Mouse (Mus musculus) liver, embryonic 11.5 days (tissue): Measurements from ENCODE around the gene Cox4i1. TPM values are rescaled to one million over a fixed set of nuclear protein-coding genes. Genes with fewer than 3 reads are reported as not detected.

ENCODE experiments used
- ATAC-seq: fragments of 200-750 bp; cut with Nextera tagmentation; replicated peaks from 2 replicates; pipeline ENCODE4 v1.8.0; 2017; ENCODE audit warnings: moderate number of reproducible peaks, mild to moderate bottlenecking, moderate TSS enrichment, moderate library complexity; ENCODE audit not compliant: low FRiP score
- DNase-seq: peaks from one replicate; pipeline ENCODE4 v3.0.0-alpha.2; 2017; ENCODE audit warnings: low spot score
- H3K27ac ChIP-seq: fragments of 300-500 bp; sonication (generic); 2 replicates; pipeline ENCODE4 v1.5.1; 2014; ENCODE audit warnings: mild to moderate bottlenecking, low read depth, low read length, control low read depth
- H3K27me3 ChIP-seq: fragments of 300-500 bp; sonication (generic); replicated peaks from 2 replicates; pipeline ENCODE4 v1.6.1; 2014; ENCODE audit warnings: low read length, mixed read lengths; ENCODE audit not compliant: control insufficient read depth, insufficient read depth
- H3K36me3 ChIP-seq: fragments of 300-500 bp; sonication (generic); 2 replicates; pipeline ENCODE4 v1.6.1; 2014; ENCODE audit warnings: mild to moderate bottlenecking, low read length, moderate library complexity, mixed read lengths; ENCODE audit not compliant: control insufficient read depth, insufficient read depth
- H3K4me1 ChIP-seq: fragments of 300-500 bp; sonication (generic); replicated peaks from 2 replicates; pipeline ENCODE4 v1.6.1; 2014; ENCODE audit warnings: low read length, mixed read lengths; ENCODE audit not compliant: control insufficient read depth, insufficient read depth
- H3K4me2 ChIP-seq: fragments of 300-500 bp; sonication (generic); 2 replicates; pipeline ENCODE4 v1.6.1; 2014; ENCODE audit warnings: mild to moderate bottlenecking, control low read depth, moderate library complexity
- H3K4me3 ChIP-seq: fragments of 300-500 bp; sonication (generic); 2 replicates; pipeline ENCODE4 v1.5.1; 2014; ENCODE audit warnings: low read depth, low read length, control low read depth
- H3K9ac ChIP-seq: fragments of 300-500 bp; sonication (generic); 2 replicates; pipeline ENCODE4 v1.6.1; 2014; ENCODE audit warnings: low read depth, low read length, control low read depth
- H3K9me3 ChIP-seq: fragments of 300-500 bp; sonication (generic); 2 replicates; pipeline ENCODE4 v1.6.1; 2016; ENCODE audit warnings: low read length, inconsistent platforms, mixed read lengths; ENCODE audit not compliant: control insufficient read depth
- WGBS: fragments of 180-500 bp; shearing (Covaris S2); extraction: QIAGEN DNeasy Blood & Tissue Kit; methylation state at CpG from one replicate; pipeline ENCODE4 v1.1.7; 2014; 5-methylcytosine and 5-hydroxymethylcytosine counted together
- polyA plus RNA-seq: library from polyadenylated mRNA; unstranded; fragments of >200 nt; fragmentation: Nextera tagmentation; extraction: Ambion mirVana; gene quantifications from 2 replicates; pipeline ENCODE4 v1.2.1, GENCODE M21; 2014

Gene Cox4i1
- polyA plus RNA-seq, 1 experiment from 2014 or later = 1,118 TPM

DNA sequence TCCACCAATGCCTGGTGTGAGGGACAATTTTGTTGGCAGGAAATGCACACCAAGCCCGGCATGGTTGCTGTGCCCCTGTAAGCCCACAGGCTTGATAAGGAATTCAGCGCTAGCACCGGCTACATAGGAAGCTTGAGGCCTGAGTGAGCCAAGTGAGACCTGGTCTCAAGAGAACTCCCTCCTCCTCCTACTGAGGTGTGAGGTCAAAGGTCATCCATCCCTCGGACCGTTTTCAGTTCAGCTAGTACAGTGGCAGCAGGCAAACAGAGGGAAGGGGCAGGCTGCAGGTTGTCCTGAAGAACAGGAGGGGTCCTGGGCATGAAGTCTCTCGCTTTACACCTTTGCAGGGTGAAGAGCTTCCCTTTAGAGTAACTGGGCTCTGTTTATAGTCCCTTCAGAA lies 37.2 kb upstream of the Cox4i1 start:
- H3K27me3 ChIP-seq = peaks cover 49% of the 10 kb centered on the region

DNA sequence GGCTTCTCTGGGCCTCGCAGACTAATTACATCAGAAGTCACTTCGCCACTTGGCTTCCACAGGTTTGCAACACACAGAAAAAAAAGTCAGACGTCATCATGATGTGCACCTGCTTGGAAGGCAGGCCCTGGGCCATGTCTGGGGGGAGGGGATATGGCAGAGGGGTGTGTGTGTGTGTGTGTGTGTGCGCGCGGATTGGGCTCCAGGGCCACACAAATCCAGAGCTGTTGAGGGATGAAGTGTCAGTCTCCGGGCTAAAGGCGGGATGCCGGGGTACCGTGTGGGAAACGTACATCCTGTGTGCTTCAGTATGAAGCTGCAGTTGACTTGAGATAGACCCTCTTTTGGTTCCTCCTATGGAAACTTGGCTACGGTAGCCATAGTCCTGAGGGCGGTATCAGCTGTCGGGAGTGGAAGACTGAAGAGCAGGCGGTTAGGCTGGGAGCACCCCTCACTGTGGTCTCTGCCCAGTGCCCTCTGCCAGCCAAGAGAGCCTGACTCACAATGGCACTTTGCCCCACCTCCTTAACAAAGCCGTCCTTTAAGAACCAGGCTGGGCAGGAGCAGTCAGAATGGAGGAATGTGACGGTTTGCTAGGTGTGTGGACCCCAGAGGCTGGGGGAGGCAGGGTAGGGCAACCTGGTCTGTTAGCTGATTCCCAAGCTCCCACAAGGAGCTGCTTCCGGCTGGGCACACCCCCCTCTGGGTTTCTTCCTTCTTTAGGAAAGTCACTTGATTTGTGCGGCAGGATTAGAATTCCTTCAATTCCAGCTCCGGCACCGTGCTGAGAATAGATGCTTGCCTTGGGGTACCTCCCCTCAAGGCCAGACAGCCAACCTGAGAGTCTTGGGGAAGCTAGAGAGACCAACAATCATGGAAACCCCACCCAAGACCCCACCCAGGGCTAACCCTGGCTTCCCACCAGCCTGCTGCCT lies 36.3 kb upstream of the Cox4i1 start:
- peaks cover 8% of the 10 kb centered on the region for H3K4me1 ChIP-seq
- H3K9me3 ChIP-seq = peaks cover 2% of the 10 kb centered on the region; the same call in 1 of the 2 replicates
- no peak overlapping the region for H3K9ac ChIP-seq
- no peak overlapping the region for H3K4me2 ChIP-seq
- ATAC-seq = no peak
- H3K4me3 ChIP-seq = no peak overlapping the region
- WGBS = 79% methylated on average over 21 of the region's 21 CpGs
- no peaks in the 10 kb centered on the region for H3K36me3 ChIP-seq
- peaks cover 49% of the 10 kb centered on the region for H3K27me3 ChIP-seq
- DNase-seq = no peak
- no peak overlapping the region; the same call in 1 of the 2 replicates for H3K27ac ChIP-seq

More for the DNA sequence above, 37.2 kb upstream of the Cox4i1 start:
- peaks cover 2% of the 10 kb centered on the region; the same call in 1 of the 2 replicates for H3K9me3 ChIP-seq
- 34% methylated on average over 6 of the region's 6 CpGs for WGBS
- no peaks in the 10 kb centered on the region for H3K36me3 ChIP-seq
- DNase-seq (no peak), ATAC-seq (no peak)
- H3K9ac ChIP-seq = no peak overlapping the region
- H3K4me2 ChIP-seq = no peak overlapping the region
- H3K27ac ChIP-seq = no peak overlapping the region; the same call in 1 of the 2 replicates
- no peak overlapping the region for H3K4me3 ChIP-seq
- H3K4me1 ChIP-seq = peaks cover 8% of the 10 kb centered on the region

DNA sequence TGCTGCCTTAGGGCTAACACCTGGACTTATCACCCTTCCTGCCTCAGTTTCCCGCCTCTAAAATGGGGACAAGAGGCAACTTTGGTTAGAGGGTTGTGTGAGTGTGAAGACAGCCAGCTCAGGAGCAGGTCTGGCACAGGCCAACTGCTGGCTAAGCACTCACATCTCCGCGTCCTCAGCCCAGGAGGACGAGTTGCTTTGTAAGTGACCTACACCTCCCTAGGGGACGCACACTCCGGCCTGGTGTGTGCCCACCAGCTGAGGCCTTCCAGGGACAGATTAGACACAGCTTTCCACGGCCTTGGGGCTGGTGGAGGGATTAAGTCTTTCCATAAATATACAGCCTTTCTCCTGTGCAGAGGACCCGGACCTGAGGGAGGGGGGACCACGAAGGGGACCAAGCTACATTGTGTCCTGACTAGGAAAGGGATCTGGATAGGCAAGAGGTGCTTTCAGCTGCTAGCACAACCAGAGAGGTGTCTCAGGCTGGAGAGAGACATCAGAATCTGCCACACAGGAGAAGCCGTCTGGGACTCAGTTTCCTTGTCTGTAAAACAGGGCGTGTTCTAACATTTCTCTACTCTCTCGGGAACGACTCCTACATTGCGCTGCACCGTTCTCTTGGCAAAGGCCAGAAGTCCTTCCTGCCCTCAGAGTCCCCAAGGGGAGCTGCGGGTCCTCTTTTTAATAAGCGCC lies 34.9 kb upstream of the Cox4i1 start:
- Histone ChIP-seq H3K27me3 (peaks cover 49% of the 10 kb centered on the region), H3K4me3 (peak overlapping the region; percentile 56), H3K9me3 (peaks cover 2% of the 10 kb centered on the region; the same call in 1 of the 2 replicates), H3K4me2 (peak overlapping the region; percentile 99), H3K27ac (no peak overlapping the region), H3K4me1 (peaks cover 8% of the 10 kb centered on the region), H3K9ac (no peak overlapping the region; the same call in 1 of the 2 replicates), H3K36me3 (no peaks in the 10 kb centered on the region)
- ATAC-seq (no peak), DNase-seq (no peak)
- WGBS = 44% methylated on average over 17 of the region's 17 CpGs

DNA sequence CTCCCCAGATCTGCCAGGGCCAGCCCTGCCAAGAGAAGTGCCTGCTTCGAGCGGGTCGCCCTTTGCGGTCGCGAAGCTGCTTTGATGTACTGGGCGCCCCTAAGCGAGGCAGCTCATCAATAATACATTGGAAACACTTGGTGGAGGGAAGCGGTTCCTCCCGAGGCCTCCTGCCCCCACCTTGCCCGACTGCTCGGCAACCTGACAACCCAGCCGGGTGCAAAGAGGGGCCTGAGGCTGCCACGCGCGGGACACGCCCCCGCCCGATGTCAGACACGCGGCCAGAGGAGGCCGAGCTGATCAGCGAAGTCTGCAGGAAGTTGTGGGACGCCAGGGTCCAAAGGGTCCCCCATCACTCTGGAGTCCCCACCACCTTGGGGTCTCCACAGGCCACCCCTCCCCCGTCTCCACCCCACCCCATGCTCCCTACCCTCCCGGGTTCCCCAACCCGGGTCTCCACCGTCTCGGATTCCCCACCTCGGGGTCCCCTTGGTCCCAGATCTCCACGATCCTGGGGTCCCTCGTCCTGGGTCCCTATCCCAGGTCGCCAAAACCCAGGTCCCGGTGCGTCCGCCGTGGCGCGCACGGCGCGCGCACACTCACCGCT lies 34.3 kb upstream of the Cox4i1 start:
- no peak overlapping the region for H3K27ac ChIP-seq
- peak; percentile 46 for DNase-seq

DNA sequence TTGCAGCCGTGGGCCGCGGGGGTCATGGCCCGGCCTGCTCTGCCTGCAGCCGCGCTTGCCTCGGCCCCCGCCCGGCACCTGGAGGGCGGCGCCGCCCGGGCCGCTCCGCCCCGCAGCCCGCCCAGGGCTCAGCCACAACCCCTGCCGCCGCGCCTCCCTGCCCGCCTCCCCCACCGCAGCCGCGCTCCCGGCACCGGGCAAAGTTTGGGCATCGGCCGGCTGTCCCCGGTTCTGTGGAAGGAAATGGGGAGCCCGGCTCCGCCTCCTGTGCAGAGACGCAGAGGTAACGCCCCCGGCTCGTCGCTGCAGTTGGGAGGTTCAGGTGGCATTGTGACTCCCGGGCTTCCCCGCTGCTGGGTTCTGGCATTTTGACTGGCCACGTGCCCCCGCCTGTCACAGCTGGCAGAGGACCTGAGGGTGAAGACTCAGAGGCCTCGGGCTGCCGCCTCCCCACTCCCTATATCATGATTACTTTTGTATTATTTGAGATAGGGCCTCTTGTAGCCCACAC lies 33.6 kb upstream of the Cox4i1 start:
- Histone ChIP-seq H3K4me3 (peak overlapping the region; percentile 56), H3K4me2 (peak overlapping the region; percentile 99), H3K9me3 (peaks cover 2% of the 10 kb centered on the region; the same call in 1 of the 2 replicates), H3K4me1 (peaks cover 8% of the 10 kb centered on the region), H3K36me3 (no peaks in the 10 kb centered on the region), H3K9ac (peak overlapping the region; percentile 50), H3K27ac (no peak overlapping the region), H3K27me3 (peaks cover 49% of the 10 kb centered on the region)
- under 1% methylated on average over 41 of the region's 42 CpGs for WGBS
- ATAC-seq = peak; percentile 73
- peak; percentile 63 for DNase-seq

More for the DNA sequence above, 34.3 kb upstream of the Cox4i1 start:
- H3K9ac ChIP-seq = peak overlapping the region; percentile 50
- no peaks in the 10 kb centered on the region for H3K36me3 ChIP-seq
- 2% methylated on average over 43 of the region's 44 CpGs for whole genome bisulfite sequencing
- peak; percentile 30; the same call in 1 of the 2 replicates for ATAC-seq
- H3K4me3 ChIP-seq = peak overlapping the region; percentile 56
- peaks cover 49% of the 10 kb centered on the region for H3K27me3 ChIP-seq
- peaks cover 8% of the 10 kb centered on the region for H3K4me1 ChIP-seq
- H3K4me2 ChIP-seq = peak overlapping the region; percentile 99
- peaks cover 2% of the 10 kb centered on the region; the same call in 1 of the 2 replicates for H3K9me3 ChIP-seq

DNA sequence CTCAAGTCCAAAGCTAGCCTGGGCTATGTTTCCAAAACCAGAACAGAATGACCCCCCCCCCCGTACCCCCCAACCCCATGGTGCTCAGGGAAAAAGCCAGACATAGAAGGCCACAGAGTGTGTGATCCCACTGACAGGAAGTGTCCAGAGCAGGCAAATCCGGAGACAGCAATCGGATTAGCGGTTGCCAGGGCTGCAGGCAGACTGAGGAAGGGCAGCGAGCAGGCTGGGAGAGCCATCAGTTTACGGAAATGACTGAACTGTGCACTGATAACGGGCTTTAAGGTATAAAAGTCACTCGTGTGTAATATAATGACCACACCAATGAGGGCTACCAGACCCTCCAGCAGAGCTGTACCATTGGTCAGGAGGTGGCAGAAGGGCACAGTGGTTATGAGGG lies 26.8 kb upstream of the Cox4i1 start:
- H3K9ac ChIP-seq = no peak overlapping the region
- H3K4me2 ChIP-seq = no peak overlapping the region
- H3K27ac ChIP-seq = no peak overlapping the region
- peaks cover 3% of the 10 kb centered on the region; the same call in 1 of the 2 replicates for H3K4me1 ChIP-seq
- no peak overlapping the region for H3K4me3 ChIP-seq
- no peaks in the 10 kb centered on the region; the same call in 1 of the 2 replicates for H3K27me3 ChIP-seq
- no peaks in the 10 kb centered on the region for H3K9me3 ChIP-seq
- WGBS = 21% methylated on average over 8 of the region's 8 CpGs
- ATAC-seq = no peak
- H3K36me3 ChIP-seq = no peaks in the 10 kb centered on the region
- DNase-seq = no peak

DNA sequence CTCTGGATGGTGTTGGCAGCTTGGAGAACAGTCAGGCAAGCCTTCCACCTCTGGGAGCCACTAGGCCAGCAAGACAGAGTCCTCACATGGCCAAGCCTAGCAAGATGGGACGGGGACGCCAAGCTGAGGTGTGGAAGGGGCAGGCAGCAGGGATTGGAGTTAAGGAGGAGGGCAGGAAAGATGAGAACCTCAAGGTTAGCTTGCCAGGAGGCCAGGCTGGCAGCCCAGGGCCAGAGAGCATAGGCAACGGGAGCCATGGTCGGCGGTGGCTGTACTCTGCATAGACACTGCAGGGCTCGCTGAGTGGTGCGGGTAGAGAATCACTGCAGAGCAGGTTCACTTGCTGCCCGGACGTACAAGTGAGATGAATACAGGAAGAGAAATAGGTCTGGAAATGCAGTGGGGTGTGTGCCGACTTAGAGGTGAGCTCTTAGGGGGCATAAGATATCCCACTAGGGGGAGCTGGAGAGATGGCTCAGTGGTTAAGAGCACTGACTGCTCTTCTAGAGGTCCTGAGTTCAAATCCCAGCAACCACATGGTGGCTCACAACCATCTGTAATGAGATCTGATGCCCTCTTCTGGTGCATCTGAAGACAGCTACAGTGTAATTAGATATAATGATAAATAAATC lies 25.9 kb upstream of the Cox4i1 start:
- no peak for DNase-seq
- no peak overlapping the region for H3K4me3 ChIP-seq
- H3K27me3 ChIP-seq = no peaks in the 10 kb centered on the region
- H3K27ac ChIP-seq = no peak overlapping the region
- H3K4me1 ChIP-seq = peaks cover 3% of the 10 kb centered on the region; the same call in 1 of the 2 replicates
- H3K36me3 ChIP-seq = no peaks in the 10 kb centered on the region
- no peak for ATAC-seq
- no peaks in the 10 kb centered on the region for H3K9me3 ChIP-seq
- 69% methylated on average over 10 of the region's 10 CpGs for WGBS
- H3K9ac ChIP-seq = no peak overlapping the region
- no peak overlapping the region for H3K4me2 ChIP-seq

DNA sequence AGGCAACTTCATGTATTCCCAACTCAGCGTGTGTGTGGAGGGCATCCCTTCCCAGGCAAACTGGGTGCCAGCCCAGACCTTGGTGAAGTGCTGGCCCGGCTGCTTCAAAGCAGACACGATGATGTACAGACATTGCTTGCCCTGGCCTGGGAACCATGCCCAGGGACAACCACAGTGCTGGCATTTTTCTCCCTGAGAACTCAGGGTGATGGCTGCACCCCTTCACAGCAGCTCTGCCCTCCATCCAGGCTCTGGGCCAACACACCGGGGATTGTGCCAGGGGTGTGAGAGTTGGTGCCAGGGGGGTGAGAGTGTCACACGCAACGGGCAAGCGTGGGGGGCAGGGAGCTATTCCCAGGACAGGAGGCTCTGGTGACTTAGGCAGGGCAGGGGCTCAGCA lies 23.4 kb upstream of the Cox4i1 start:
- no peak for ATAC-seq
- H3K27me3 ChIP-seq = no peaks in the 10 kb centered on the region
- H3K9me3 ChIP-seq = no peaks in the 10 kb centered on the region
- H3K36me3 ChIP-seq = no peaks in the 10 kb centered on the region
- H3K4me2 ChIP-seq = no peak overlapping the region
- no peak overlapping the region for H3K27ac ChIP-seq
- DNase-seq = no peak
- peaks cover 3% of the 10 kb centered on the region; the same call in 1 of the 2 replicates for H3K4me1 ChIP-seq
- H3K4me3 ChIP-seq = no peak overlapping the region
- no peak overlapping the region for H3K9ac ChIP-seq
- 85% methylated on average over 7 of the region's 7 CpGs for WGBS
